In the genomic region with DNA sequence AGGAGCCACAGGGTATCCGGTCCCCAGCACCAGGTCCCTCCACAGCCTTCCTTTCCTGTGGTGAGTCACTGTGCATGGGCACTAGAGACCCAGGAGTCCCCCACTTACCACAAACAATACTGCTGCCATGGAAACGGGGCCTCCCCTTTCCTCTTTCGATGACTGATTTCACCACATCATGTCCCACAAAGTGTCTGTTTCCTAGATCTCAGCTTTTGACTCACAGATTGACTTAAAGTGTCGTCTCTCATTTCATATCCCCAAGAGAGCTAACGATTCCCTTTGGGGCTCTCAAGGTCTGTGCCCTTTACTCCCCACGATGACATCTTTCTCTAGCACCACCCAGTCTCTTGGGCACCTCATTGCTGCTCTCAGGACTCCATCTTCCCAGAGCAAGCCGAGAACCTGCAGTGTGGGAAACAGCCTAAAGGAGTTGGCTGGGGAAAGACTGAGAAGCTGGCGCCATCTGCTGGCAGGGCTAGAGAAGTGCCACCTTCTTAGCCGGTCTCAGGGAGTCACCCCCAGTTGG, we compare ENCODE assay signal across 9 mouse cellular contexts. TPM values are rescaled to one million over a fixed set of nuclear protein-coding genes. Genes with fewer than 3 reads are reported as not detected.
DNase-seq lines count a peak whose midpoint lies in the region; ATAC-seq and TF ChIP-seq lines count a peak whose summit lies in the region.
"Had no signal": no experiment of that assay in that cellular context is flagged by ENCODE, and none has a peak within 500 bp of the region (broad histone marks: within the 10 kb centered on the region; RNA-seq: fewer than 3 reads in every experiment).

No protein-coding gene starts in this region.

- no peak overlapping the region for H3K4me2 ChIP-seq in forebrain, embryonic 13.5 days

- ATAC-seq in forebrain, embryonic 13.5 days: peak; percentile 39; the same call in 1 of the 2 replicates
- ATAC-seq in inflammation-experienced regulatory T-cells, adult 6 months: peak; percentile 82
- ATAC-seq in monocyte, adult 5-6 weeks (replicated peaks; ENCODE audit: insufficient number of reproducible peaks, low FRiP score, low TSS enrichment, poor library complexity, severe bottlenecking): peak; percentile 66

- no peak overlapping the region for H3K9ac ChIP-seq in forebrain, embryonic 13.5 days
- no peak overlapping the region for H3K9ac ChIP-seq in liver, adult 2 months (ENCODE audit: low read depth, low read length)

- H3K4me3 ChIP-seq in bone marrow, adult 2 months (replicated peaks; ENCODE audit: control insufficient read depth, low read depth, low read length): no peak overlapping the region
- no peak overlapping the region for H3K4me3 ChIP-seq in forebrain, embryonic 13.5 days
- H3K4me3 ChIP-seq in liver, adult 2 months (ENCODE audit: insufficient read depth, low read depth, low read length): no peak overlapping the region
- H3K4me3 ChIP-seq: erythroblast, embryonic 14.5 days had no signal

- no peak for TF ChIP-seq POLR2A in bone marrow, adult 2 months (IDR thresholded peaks at IDR 0.05; ENCODE audit: borderline replicate concordance, control insufficient read depth, low read depth, low read length)
- TF ChIP-seq POLR2A in liver, adult 2 months (IDR thresholded peaks at IDR 0.05; ENCODE audit: extremely low read depth, insufficient read depth, low read length): no peak

- 2% methylated on average over 9 of the region's 9 CpGs for WGBS in bone marrow, adult 2 months
- 37% methylated on average over 9 of the region's 9 CpGs for WGBS in forebrain, embryonic 13.5 days
- WGBS in liver, adult 2 months: 30% methylated on average over 9 of the region's 9 CpGs

- H3K79me2 ChIP-seq in liver, adult 2 months (ENCODE audit: control insufficient read depth, insufficient read depth, low read length): no peaks in the 10 kb centered on the region

- peaks cover 29% of the 10 kb centered on the region for H3K36me3 ChIP-seq in forebrain, embryonic 13.5 days (ENCODE audit: poor library complexity, severe bottlenecking)
- H3K36me3 ChIP-seq in liver, adult 2 months (ENCODE audit: control insufficient read depth, insufficient read depth, low read length): no peaks in the 10 kb centered on the region

- TF ChIP-seq CTCF in bone marrow, adult 2 months (IDR thresholded peaks at IDR 0.05; ENCODE audit: control insufficient read depth, insufficient read depth, low read length): peak; percentile 96
- TF ChIP-seq CTCF in liver, adult 2 months (IDR thresholded peaks at IDR 0.05; ENCODE audit: low read depth, low read length): peak; percentile 99

- no peaks in the 10 kb centered on the region for H3K27me3 ChIP-seq in forebrain, embryonic 13.5 days
- no peaks in the 10 kb centered on the region for H3K27me3 ChIP-seq in liver, adult 2 months (ENCODE audit: control insufficient read depth, insufficient read depth, low read length)

- no peaks in the 10 kb centered on the region for H3K4me1 ChIP-seq in bone marrow, adult 2 months (ENCODE audit: control insufficient read depth, insufficient read depth, low read length)
- peaks cover 22% of the 10 kb centered on the region for H3K4me1 ChIP-seq in forebrain, embryonic 13.5 days
- no peaks in the 10 kb centered on the region for H3K4me1 ChIP-seq in liver, adult 2 months (ENCODE audit: control insufficient read depth, insufficient read depth, low read length)

- H3K9me3 ChIP-seq in forebrain, embryonic 13.5 days (replicated peaks): no peaks in the 10 kb centered on the region

- peak; percentile 66 for DNase-seq in layer of hippocampus, adult 11-12 months (ENCODE audit: low spot score)
- no peak for DNase-seq in layer of hippocampus, postnatal 14 days (ENCODE audit: low spot score in 2 of 2)
- peak; percentile 42 for DNase-seq in liver, adult 2 months (ENCODE audit: extremely low read depth, low read depth, low spot score)
- DNase-seq in testis, postnatal 10 days (ENCODE audit: low spot score): peak; percentile 81

- H3K27ac ChIP-seq in bone marrow, adult 2 months (ENCODE audit: control insufficient read depth, insufficient read depth, low read depth, low read length, poor library complexity): no peak overlapping the region
- no peak overlapping the region for H3K27ac ChIP-seq in forebrain, embryonic 13.5 days
- no peak overlapping the region for H3K27ac ChIP-seq in liver, adult 2 months (replicated peaks; ENCODE audit: insufficient read depth, low read depth, low read length)

RNA-seq across cellular contexts. Expression of a gene that starts 10.3 kb away (rescaled TPM):
- total RNA-seq in layer of hippocampus, postnatal 14 days (2021): 10 to 100 TPM in 1 of 2 experiments, 1 to 10 TPM in 1; 9.0 to 10.7 TPM
- polyA plus RNA-seq in bone marrow, adult 2 months (2011; ENCODE audit: insufficient read depth, insufficient read length, low replicate concordance, missing spikeins): 0.77 and 2.2 TPM in 2 replicates
- polyA plus RNA-seq in forebrain, embryonic 13.5 days (2015; fragmentation: Nextera tagmentation; extraction: Ambion mirVana): 51.5 and 52.6 TPM in 2 replicates
- polyA plus RNA-seq in inflammation-experienced regulatory T-cells, adult 6 months (2017; shearing (Covaris generic)): under 1 TPM; 0.17 to 0.20 (median 0.18) TPM
- under 0.01 TPM in 2 replicates for total RNA-seq in liver, adult 2 months (2014; rRNA removed)
- polyA plus RNA-seq in liver, adult 2 months (2012; rRNA removed): 0.02 and 0.04 TPM in 2 replicates
- total RNA-seq in monocyte, adult 5-6 weeks (2017): 0.19 to 0.39 TPM in 2 of 3 replicates, not detected in the other

RNA-seq across cellular contexts. Expression of a gene that starts 12.1 kb away (rescaled TPM):
- 10 to 100 TPM; 42.0 to 49.3 TPM for total RNA-seq in layer of hippocampus, postnatal 14 days (2021)
- 58.9 and 69.6 TPM in 2 replicates for polyA plus RNA-seq in bone marrow, adult 2 months (2011; ENCODE audit: insufficient read depth, insufficient read length, low replicate concordance, missing spikeins)
- polyA plus RNA-seq in forebrain, embryonic 13.5 days (2015; fragmentation: Nextera tagmentation; extraction: Ambion mirVana): 12.1 and 15.5 TPM in 2 replicates
- 1 to 10 TPM; 2.6 to 8.0 (median 4.0) TPM for polyA plus RNA-seq in inflammation-experienced regulatory T-cells, adult 6 months (2017; shearing (Covaris generic))
- total RNA-seq in liver, adult 2 months (2014; rRNA removed): 28.2 and 38.5 TPM in 2 replicates
- 41.0 and 44.7 TPM in 2 replicates for polyA plus RNA-seq in liver, adult 2 months (2012; rRNA removed)
- total RNA-seq in monocyte, adult 5-6 weeks (2017): 28.1 to 43.4 TPM (median 40.8 TPM) in 3 replicates

RNA-seq across cellular contexts. Expression of a gene that starts 26.2 kb away (rescaled TPM):
- not detected for total RNA-seq in layer of hippocampus, postnatal 14 days (2021)
- polyA plus RNA-seq in bone marrow, adult 2 months (2011; ENCODE audit: insufficient read depth, insufficient read length, low replicate concordance, missing spikeins): 1.4 TPM in 1 of 2 replicates, not detected in the other
- not detected in 2 replicates for polyA plus RNA-seq in forebrain, embryonic 13.5 days (2015; fragmentation: Nextera tagmentation; extraction: Ambion mirVana)
- polyA plus RNA-seq in inflammation-experienced regulatory T-cells, adult 6 months (2017; shearing (Covaris generic)): not detected
- total RNA-seq in liver, adult 2 months (2014; rRNA removed): 0.18 and 0.20 TPM in 2 replicates
- polyA plus RNA-seq in liver, adult 2 months (2012; rRNA removed): 0.32 and 0.46 TPM in 2 replicates
- 0.97 TPM in 1 of 3 replicates, not detected in the others for total RNA-seq in monocyte, adult 5-6 weeks (2017)
- polyA plus RNA-seq: erythroblast, embryonic 14.5 days had no signal

RNA-seq across cellular contexts. Expression of a gene that starts 31.0 kb away (rescaled TPM):
- 100 to 1,000 TPM in 1 of 2 experiments, 10 to 100 TPM in 1; 96.1 to 113 TPM for total RNA-seq in layer of hippocampus, postnatal 14 days (2021)
- polyA plus RNA-seq in bone marrow, adult 2 months (2011; ENCODE audit: insufficient read depth, insufficient read length, low replicate concordance, missing spikeins): 82.9 and 126 TPM in 2 replicates
- polyA plus RNA-seq in forebrain, embryonic 13.5 days (2015; fragmentation: Nextera tagmentation; extraction: Ambion mirVana): 170 and 180 TPM in 2 replicates
- 100 to 1,000 TPM; 149 to 189 (median 187) TPM for polyA plus RNA-seq in inflammation-experienced regulatory T-cells, adult 6 months (2017; shearing (Covaris generic))
- 104 and 125 TPM in 2 replicates for total RNA-seq in liver, adult 2 months (2014; rRNA removed)
- polyA plus RNA-seq in liver, adult 2 months (2012; rRNA removed): 201 and 204 TPM in 2 replicates
- 61.5 to 63.7 TPM (median 63.2 TPM) in 3 replicates for total RNA-seq in monocyte, adult 5-6 weeks (2017)

RNA-seq across cellular contexts. Expression of a gene that starts 31.7 kb away (rescaled TPM):
- total RNA-seq in layer of hippocampus, postnatal 14 days (2021): 10 to 100 TPM; 77.3 to 81.8 TPM
- polyA plus RNA-seq in bone marrow, adult 2 months (2011; ENCODE audit: insufficient read depth, insufficient read length, low replicate concordance, missing spikeins): 20.9 and 25.2 TPM in 2 replicates
- polyA plus RNA-seq in forebrain, embryonic 13.5 days (2015; fragmentation: Nextera tagmentation; extraction: Ambion mirVana): 43.5 and 47.5 TPM in 2 replicates
- polyA plus RNA-seq in inflammation-experienced regulatory T-cells, adult 6 months (2017; shearing (Covaris generic)): 10 to 100 TPM in 2 of 3 experiments, 1 to 10 TPM in 1; 9.8 to 15.5 (median 12.1) TPM
- 8.3 and 14.2 TPM in 2 replicates for total RNA-seq in liver, adult 2 months (2014; rRNA removed)
- polyA plus RNA-seq in liver, adult 2 months (2012; rRNA removed): 41.1 and 42.8 TPM in 2 replicates
- 14.7 to 25.7 TPM (median 19.6 TPM) in 3 replicates for total RNA-seq in monocyte, adult 5-6 weeks (2017)

Comparison
In these comparisons a context has a peak if more than half of its experiments do, and no peak if none do; other contexts are left out.
1. DNase-seq: peak in layer of hippocampus, adult 11-12 months (single experiment), liver, adult 2 months (single experiment) and testis, postnatal 10 days (single experiment); none in layer of hippocampus, postnatal 14 days (0 of 2).
2. RNA of a gene that starts 10.3 kb away (polyA plus RNA-seq): 51.5 to 52.6 TPM in forebrain, embryonic 13.5 days; 0.77 to 2.2 TPM in bone marrow, adult 2 months, 0.17 to 0.20 TPM in inflammation-experienced regulatory T-cells, adult 6 months and 0.02 to 0.04 TPM in liver, adult 2 months; every median in the first group is over 10 times any median in the second.
3. Peak in every context shown above with its lines, with median percentiles within 50 percentile points of each other: ATAC-seq.